Mouse (Mus musculus): Measurements from ENCODE around the gene Gm21976.

The Gm21976 gene

GRCm38 (mm10) chr13:98279686-98280085 is at the start of gene Gm21976:
Gene Gm21976, plus strand, starts transcription at chr13:98279887.
- no peak for DNase-seq (ENCODE audit: low read depth, low spot score)

DNA sequence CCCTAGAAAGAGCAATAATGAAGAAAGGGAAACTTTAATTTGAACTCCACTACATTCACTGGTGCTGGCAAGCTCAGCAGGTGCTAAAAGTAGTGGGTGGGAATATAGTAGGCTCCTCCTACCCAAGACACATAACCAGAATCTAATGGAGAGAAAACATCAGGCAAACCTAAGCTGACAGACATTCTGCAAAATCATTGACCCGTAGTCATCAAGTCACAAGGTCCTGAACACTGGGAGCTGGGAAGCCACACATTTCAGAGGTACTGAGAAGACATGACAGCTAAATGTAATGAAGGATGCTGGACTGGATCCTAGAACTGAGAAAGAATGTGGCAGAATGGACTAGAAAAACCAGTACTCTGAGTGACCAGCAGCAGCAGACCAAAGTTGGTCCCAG is 49.2 kb upstream of the Gm21976 start:
- no peak for DNase-seq (ENCODE audit: low read depth, low spot score)

DNA sequence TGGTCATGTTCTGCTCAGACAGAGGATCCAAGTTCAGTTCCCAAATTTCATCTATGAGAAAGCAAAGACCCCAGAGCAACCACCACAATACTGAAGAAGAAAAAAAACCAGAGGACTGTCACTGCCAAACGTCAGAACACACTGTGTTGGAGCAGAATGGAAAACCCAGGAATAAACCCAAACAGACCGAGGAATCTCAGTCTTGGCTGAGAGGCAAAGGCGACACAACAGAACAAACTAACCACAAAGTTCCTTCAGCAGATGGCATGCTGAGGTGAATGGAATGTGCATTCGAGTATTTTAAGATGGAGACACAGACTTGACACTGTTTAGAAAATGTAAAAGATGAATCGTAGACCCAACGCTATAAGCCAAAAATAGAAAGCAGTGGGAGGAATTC is 44.2 kb upstream of the Gm21976 start:
- DNase-seq (ENCODE audit: low read depth, low spot score), result no peak

- peak; percentile 46 for DNase-seq (ENCODE audit: low read depth, low spot score)
Measured at GRCm38 (mm10) chr13:98239978-98240641, 39.6 kb upstream of the Gm21976 start.

GRCm38 (mm10) chr13:98241531-98242282 is 38.0 kb upstream of the Gm21976 start:
- no peak for DNase-seq (ENCODE audit: low read depth, low spot score)

DNA sequence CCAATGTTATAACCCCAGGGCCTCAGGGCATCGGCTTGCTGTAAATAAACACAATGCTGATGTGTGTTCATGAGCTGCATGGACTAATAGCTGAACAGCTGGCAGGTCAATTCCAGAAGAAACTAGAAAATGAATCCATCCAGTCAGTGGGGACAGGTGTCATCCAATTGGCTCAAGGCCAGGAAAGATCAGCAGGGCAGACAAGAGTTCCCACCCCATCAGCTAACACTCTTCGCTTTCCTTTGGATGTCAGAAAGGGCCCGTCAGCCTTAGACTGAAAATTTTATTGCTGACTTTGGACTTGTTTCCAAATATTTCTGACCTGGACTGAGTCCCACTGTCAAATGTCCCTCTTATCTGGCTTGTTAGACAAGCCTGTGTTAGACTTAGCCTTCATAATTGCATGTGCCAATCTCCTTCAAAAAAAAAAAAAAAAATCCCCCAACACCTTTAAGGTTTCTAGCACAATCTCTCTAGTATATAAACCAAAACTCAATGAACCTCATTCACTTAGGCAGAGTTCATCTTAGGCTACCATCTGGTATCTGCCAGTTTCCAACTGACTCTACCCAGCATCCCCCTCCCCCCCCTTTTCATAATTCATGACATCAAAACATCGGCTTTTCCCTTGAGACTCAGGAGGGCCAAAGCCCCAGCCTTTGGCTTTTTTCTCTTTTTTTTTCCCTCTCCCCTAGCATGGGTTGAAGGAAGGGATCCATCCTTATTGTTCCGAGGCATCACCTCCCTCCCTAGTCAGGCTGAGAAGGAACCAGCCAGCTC is 34.9 kb upstream of the Gm21976 start:
- DNase-seq (ENCODE audit: low read depth, low spot score), result no peak

DNA sequence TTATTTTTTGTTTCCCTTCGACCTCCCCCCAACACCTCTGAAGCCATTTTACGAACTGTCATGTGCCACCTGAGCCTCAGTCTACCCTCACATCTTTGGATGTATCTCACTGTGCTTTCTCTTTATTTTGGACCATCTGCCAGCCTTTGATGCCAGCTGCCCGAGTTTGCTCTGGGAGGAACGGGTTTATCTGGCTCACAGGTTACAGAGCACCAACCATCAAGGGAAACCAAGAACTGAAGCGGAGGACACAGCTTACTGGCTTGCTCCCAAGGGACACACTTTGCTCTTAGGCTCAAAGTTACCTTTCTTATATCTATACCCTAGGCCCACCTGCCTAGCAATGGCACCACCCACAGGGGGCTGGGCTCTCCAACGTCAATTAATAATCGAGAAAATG is 34.3 kb upstream of the Gm21976 start:
- no peak for DNase-seq (ENCODE audit: low read depth, low spot score)

GRCm38 (mm10) chr13:98249594-98249993 is 30.1 kb upstream of the Gm21976 start:
- DNase-seq (ENCODE audit: low read depth, low spot score), result no peak

DNA sequence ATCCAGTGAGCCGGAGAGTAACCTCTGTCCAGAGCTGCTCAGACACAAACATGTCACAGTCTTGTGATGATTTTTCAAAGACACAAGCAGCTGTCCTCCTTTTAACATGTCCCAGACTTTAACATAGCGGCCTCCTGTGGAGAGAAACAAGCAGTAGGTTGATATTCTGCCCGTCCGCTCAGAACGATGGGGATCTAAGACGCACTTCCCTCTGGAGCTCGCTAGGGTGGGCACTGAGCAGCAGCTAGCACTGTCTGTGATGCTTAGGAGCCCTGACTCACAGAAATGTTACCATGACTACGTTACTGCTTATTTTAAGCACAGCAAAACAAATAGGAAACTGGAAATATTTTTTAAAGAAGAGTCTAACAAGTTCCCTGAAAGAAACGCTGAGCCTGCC is 24.8 kb upstream of the Gm21976 start:
- no peak for DNase-seq (ENCODE audit: low read depth, low spot score)

- peak; percentile 98 for DNase-seq (ENCODE audit: low read depth, low spot score)
Measured at GRCm38 (mm10) chr13:98262636-98263457, 16.8 kb upstream of the Gm21976 start, which contains the start of the genes Utp15 and Ankra2. Gene Utp15, minus strand, starts transcription at chr13:98263041. Gene Ankra2, plus strand, starts transcription at chr13:98263074.

GRCm38 (mm10) chr13:98263458-98263987 is 16.2 kb upstream of the Gm21976 start:
- DNase-seq (ENCODE audit: low read depth, low spot score), result no peak

DNA sequence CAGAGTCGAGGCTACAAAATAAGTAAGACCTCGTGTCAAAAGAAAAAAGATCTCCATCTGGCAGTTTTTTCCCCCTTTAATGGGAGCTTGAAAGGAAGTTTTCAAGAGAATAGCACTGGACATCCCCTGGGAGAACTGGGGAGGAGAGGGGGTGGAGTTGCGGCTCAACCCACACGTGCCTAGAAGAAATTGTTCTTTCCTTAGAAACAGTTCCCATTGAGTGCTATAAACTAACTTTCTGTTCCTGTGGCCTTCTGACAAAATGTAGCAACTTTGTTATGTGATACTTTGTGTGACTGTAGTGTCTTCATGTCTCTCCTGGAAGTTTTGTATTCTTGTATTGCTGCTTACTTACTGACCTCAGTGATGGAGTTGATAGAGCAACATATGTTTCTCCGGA is 15.6 kb upstream of the Gm21976 start:
- no peak for DNase-seq (ENCODE audit: low read depth, low spot score)

- DNase-seq (ENCODE audit: low read depth, low spot score), result no peak
Measured at GRCm38 (mm10) chr13:98274023-98274422, 5.7 kb upstream of the Gm21976 start.

- DNase-seq (ENCODE audit: low read depth, low spot score), result no peak
Measured at GRCm38 (mm10) chr13:98275646-98276045, 4.0 kb upstream of the Gm21976 start.

GRCm38 (mm10) chr13:98276253-98276652 is 3.4 kb upstream of the Gm21976 start:
- DNase-seq (ENCODE audit: low read depth, low spot score), result no peak

DNA sequence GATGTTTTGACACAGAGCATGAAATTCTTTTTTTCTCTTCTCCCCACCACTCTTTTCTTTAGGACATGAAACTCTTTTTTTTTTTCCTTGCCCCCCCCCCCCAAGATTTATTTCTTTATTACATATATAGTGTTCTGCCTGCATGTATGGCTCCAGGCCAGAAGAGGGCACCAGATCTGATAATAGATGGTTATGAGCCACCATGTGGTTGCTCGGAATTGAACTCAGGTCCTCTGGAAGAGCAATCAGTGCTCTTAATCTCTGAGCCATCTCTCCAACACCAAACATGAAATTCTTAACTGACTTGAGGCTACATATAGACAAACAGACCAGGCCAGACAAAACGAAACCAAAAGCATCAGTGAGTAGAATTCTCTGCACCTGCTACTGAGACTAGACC is 2.2 kb upstream of the Gm21976 start:
- DNase-seq (ENCODE audit: low read depth, low spot score), result peak; percentile 26

DNA sequence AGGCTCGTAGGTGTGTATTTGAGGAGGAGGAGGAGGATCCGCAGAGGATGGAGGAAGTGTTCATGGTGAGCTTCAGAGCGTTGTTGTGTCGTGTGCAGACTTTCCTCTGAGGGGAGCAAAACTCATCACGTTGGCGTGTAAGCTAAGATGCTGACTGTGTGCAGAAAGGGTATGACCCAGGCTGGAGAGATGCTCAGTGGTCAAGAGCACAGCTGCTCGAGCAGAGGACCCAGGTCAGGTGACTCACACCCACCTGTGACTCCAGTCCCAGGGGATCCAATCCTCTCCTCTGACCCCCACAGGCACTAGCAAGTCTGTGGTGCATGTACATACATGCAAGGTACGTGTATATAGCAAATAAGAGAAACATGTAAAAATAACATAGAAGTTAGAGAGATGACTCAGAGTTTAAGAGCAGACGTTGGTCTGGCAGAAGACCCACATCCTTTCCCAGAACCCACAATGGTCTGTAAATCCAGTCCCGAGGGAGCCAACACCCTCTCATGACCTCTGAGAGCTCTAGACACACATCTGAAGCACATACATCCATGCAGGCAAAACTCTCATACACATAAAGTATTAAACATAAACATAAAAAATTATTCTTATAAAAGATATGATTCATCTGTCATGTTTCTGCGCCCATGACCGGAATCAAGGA is 1.4 kb downstream of the Gm21976 start:
- no peak for DNase-seq (ENCODE audit: low read depth, low spot score)

GRCm38 (mm10) chr13:98290719-98291118 is 11.0 kb downstream of the Gm21976 start:
- no peak for DNase-seq (ENCODE audit: low read depth, low spot score)

DNA sequence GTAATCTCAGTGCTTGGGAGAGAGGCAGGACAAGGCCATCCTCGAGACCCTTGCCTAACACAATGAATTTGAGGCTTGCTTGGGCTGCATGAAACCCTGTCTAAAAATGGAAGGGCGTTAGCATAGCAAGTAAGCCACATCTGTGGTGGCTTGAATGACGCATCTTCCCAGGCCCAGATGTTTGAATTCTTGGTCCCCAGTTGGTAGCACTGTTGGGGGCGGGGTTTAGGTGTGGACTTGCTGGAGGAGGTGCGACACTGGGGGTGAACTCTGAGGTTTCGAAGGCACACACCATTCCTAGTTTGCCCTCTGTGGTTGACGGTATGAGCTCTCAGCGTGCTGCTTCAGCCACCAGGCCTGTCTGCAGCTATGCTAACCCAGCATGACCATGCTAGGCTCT is 12.0 kb downstream of the Gm21976 start:
- DNase-seq (ENCODE audit: low read depth, low spot score), result no peak

DNA sequence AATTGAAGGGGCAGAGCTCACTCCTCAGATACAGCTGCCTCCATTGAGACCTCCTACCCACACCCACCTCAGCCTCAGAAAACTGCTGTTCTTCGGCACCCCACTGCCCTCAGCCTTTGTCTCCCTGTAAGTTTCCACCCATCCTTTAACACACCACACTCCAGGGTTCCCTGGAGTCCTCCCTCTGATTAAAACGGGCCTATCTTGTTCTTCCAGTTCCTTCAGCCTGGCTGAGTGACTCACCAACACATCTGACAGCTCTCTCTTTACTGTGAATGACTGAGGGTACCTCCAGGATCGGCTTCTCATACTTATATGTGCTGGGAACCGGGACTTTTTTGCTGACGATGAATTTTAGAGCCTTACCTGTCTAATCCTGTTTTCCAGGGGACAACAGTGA is 16.4 kb downstream of the Gm21976 start:
- no peak for DNase-seq (ENCODE audit: low read depth, low spot score)
